ENCODE assay signal across 8 mouse cellular contexts in the genomic region with DNA sequence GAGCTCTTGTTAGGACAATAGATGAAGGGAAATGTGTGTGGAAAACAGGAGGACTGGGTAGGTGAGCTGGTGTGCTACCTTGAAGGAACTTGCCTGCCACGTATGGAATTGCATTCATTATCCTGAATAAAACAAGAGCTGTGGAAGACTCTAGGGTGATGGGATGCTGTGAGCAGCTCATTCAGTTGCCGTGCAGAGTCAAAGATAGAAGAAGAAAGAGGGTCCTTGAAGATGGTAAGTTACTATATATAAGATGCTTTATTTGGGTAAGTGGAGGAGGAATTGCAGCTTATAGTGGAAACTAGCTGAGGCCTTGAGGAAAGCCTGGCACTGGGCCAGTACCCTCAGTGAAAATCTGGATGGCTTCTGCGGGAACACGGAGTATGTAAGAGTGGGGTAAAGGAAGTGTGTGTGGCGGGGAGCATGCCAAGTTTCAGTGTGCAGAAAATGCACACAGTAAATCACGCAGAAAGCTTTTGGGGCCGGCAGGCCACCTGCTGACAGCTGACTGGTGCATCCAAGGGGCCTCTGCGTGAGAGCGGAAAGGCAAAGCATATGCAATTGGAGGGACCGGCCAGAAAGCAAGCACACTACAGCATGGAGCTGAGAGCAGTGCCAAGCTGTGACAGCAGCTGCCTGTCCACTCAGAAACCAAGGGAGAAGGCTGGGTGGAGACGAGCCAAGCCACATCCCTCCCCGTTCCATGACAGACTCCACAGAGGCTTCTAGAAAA.
DNase-seq lines count a peak whose midpoint lies in the region; ATAC-seq lines count a peak whose summit lies in the region.

No protein-coding gene starts in this region.

- peak; percentile 95 for ATAC-seq in neural tube, embryonic 12.5 days (ENCODE audit: low FRiP score, low read depth)

- DNase-seq in layer of hippocampus, adult 11-12 months (ENCODE audit: low spot score), result peak; percentile 76
- no peak for DNase-seq in layer of hippocampus, adult 9-10 months (ENCODE audit: low spot score)
- peak; percentile 72 for DNase-seq in cerebellum, adult 11 months
- peak; percentile 84 to 85 for DNase-seq in frontal cortex, adult 2 months (ENCODE audit: extremely low spot score in 1 of 2, low spot score in 1 of 2)
- DNase-seq in layer of hippocampus, postnatal 36 days, result peak; percentile 55 to 59
- DNase-seq in B cell, adult 2 months, result no peak
- no peak for DNase-seq in urinary bladder, postnatal 36 days (ENCODE audit: low spot score in 2 of 2)

- no peaks in the 10 kb centered on the region for H3K9me3 ChIP-seq in neural tube, embryonic 12.5 days

- H3K4me3 ChIP-seq in neural tube, embryonic 12.5 days, result no peak overlapping the region

- WGBS in neural tube, embryonic 12.5 days, result 30% methylated on average over 12 of the region's 12 CpGs

- H3K27ac ChIP-seq in neural tube, embryonic 12.5 days, result no peak overlapping the region

- H3K4me2 ChIP-seq in neural tube, embryonic 12.5 days (replicated peaks), result peak overlapping the region; percentile 24; the same call in 1 of the 2 replicates

- H3K27me3 ChIP-seq in neural tube, embryonic 12.5 days (replicated peaks), result no peaks in the 10 kb centered on the region

- no peak overlapping the region for H3K9ac ChIP-seq in neural tube, embryonic 12.5 days

- peaks cover 10% of the 10 kb centered on the region; the same call in 1 of the 2 replicates for H3K4me1 ChIP-seq in neural tube, embryonic 12.5 days

- H3K36me3 ChIP-seq in neural tube, embryonic 12.5 days, result no peaks in the 10 kb centered on the region

Comparison
In these comparisons a context has a peak if more than half of its experiments do, and no peak if none do; other contexts are left out.
1. DNase-seq: peak in layer of hippocampus, adult 11-12 months (single experiment), cerebellum, adult 11 months (single experiment), frontal cortex, adult 2 months (2 of 2) and layer of hippocampus, postnatal 36 days (2 of 2); none in layer of hippocampus, adult 9-10 months (single experiment), B cell, adult 2 months (0 of 2) and urinary bladder, postnatal 36 days (0 of 2).